Mouse (Mus musculus) bone marrow macrophage, adult 2 months (primary cell): ENCODE data around the gene Esm1.

Experiments used
- CTCF ChIP-seq: IDR thresholded peaks from 2 replicates; pipeline ENCODE4 v1.5.1; 2012; ENCODE audit warnings: low read depth, mild to moderate bottlenecking, low read length, moderate library complexity
- POLR2A ChIP-seq: IDR thresholded peaks from 2 replicates; pipeline ENCODE4 v1.6.1; 2012; ENCODE audit warnings: mild to moderate bottlenecking, low read depth, low read length, borderline replicate concordance

DNA sequence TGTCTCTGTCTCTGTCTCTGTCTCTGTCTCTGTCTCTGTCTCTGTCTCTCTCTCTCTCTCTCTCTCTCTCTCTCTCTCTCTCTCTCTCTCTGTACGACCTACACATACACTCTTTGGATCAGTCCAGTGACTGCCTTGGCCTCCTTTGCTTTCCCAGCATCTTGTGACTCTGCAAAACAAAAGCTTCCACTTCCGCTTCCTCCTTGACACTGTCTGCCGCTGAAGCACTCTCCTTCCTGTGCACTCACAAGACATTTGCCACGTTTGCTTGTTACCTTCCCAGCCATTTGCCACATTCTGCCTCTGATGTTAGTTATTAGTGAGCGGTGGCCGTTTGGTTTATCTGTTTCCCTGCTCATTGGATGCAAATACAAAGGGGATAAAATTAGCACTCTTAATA, 32.7 kb downstream of the Esm1 start:
- TF ChIP-seq CTCF (no peak), POLR2A (no peak)
